Mouse (Mus musculus): ENCODE data around the gene B9d1.

- no peak for TF ChIP-seq POLR2A (IDR thresholded peaks at IDR 0.05; ENCODE audit: insufficient read depth, low read depth, low read length)
- no peak for TF ChIP-seq CTCF (IDR thresholded peaks at IDR 0.05)
- no peak for TF ChIP-seq EP300 (IDR thresholded peaks at IDR 0.05; ENCODE audit: insufficient read depth, low read depth, low read length)
Observed at GRCm38 (mm10) chr11:61559572-61559971, 54.6 kb downstream of the B9d1 start.
